Mouse (Mus musculus): ENCODE measurements around the gene Vmn2r98. TPM values are rescaled to one million over a fixed set of nuclear protein-coding genes. Genes with fewer than 3 reads are reported as not detected.
"Not testable (repeated sequence)": the region's sequence is repeated elsewhere in the genome, so short reads cannot be mapped to it uniquely, and the experiment has no call there.

Gene Vmn2r98
- total RNA-seq (2021), result not detected
- long read RNA-seq, experiment 1, result 0 reads
- long read RNA-seq, experiment 2, result 0 reads

DNA sequence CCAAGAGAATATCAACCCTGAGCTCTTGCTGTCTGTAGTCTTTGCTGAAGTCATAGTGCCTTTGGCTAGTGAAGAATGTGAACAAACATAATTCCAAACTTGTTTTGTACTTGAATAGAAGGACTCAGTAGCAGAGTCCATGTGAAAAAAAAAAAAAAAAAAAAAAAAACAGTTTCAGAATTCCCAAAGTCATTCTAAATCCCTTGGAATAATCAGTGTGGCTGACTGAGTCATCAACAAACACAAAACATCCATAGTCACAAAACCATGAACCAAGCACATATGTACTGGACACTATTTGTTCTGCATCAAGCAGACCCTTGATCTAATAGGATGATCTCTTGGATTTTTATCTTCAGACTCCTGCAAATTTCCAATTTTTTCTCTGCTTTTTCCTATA is at the start of gene Vmn2r98:
Gene Vmn2r98 (plus strand): TSS at position 301 of the 400 bp plus-strand sequence.
- DNase-seq (ENCODE audit: extremely low spot score in 1 of 2, low spot score in 2 of 2); H3K4me3 ChIP-seq; H3K27ac ChIP-seq; intact Hi-C loops (cut with DNase I): not testable (repeated sequence)

DNA sequence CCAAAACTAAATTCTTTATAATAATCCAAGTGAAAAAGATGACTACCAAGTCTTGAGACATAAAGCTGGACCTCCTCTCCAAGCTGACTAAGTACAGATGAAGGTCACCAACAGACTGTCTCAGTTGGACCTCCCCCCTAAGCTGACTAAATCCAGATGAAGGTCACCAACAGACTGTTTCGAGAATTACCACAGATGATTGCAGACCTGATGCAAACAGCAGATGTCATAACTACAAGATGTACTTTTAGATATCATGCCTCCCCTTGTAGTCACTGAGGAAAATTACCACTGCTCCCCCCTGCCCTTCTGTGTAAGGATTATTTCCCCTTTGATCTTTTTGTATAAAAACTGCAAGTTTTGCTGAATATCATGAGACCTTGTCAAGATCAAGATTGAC is 21.8 kb upstream of the Vmn2r98 start:
- DNase-seq (ENCODE audit: extremely low spot score in 1 of 2, low spot score in 2 of 2); H3K27ac ChIP-seq; intact Hi-C loops (cut with DNase I); H3K4me3 ChIP-seq: not testable (repeated sequence)

DNA sequence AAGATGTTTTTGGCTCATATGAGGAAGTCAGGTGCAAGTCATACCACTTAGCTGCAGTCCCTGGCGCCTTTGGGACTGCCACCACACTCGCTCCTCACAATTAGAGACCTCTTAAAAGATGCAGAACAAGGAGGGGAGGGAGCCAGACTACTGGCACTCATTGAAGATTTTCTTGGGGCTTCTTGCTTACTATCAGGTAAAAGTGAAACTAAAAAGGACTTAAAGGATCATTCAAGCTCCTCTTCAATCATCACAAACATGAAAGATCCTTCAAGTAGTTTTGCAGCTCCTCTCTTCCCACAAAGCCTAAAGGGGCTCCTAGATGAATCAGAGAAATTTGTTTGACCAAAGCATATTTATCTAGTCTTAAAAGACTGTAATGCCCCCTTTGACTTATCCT is 21.3 kb upstream of the Vmn2r98 start:
- intact Hi-C loops (cut with DNase I), result no loop called here
- DNase-seq (ENCODE audit: extremely low spot score in 1 of 2, low spot score in 2 of 2), result no peak
- Histone ChIP-seq H3K4me3 (no peak overlapping the region), H3K27ac (no peak overlapping the region)
- no peak for TF ChIP-seq CTCF (IDR thresholded peaks at IDR 0.05)

DNA sequence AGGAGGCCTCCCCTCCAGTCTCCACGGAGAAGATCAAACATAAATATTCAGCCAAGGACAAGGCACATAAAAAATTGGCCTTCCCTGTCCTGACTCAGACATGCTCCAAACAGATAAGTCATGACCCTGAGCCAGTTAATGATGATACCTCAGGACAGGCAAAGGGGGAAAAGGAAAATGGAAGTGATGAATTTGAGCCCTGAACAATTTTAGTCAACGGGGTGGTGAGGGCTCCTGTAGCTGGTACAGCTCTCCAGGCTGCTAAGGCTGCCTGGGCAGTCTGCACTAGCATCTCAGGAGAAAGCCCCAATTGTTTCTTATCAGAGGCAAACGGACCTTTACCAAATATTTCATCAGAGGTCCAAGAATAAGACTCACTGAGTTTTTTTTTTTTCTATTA is 20.5 kb upstream of the Vmn2r98 start:
- no peak for TF ChIP-seq CTCF (IDR thresholded peaks at IDR 0.05)
- intact Hi-C loops (cut with DNase I), result no loop called here
- no peak overlapping the region for H3K27ac ChIP-seq
- DNase-seq (ENCODE audit: extremely low spot score in 1 of 2, low spot score in 2 of 2), result no peak
- no peak overlapping the region for H3K4me3 ChIP-seq

Other genes starting within 250 kb of the Vmn2r98 start
- gene Vmn2r97, start 139.2 kb upstream of the Vmn2r98 start, total RNA-seq (2021), result under 1 TPM in 1 of 2 experiments, not detected in 1; 0.09 TPM

All from left cerebral cortex, adult 2 months (tissue).